Mouse (Mus musculus) WW6 (cell line): ENCODE data around the gene Gtf2h1.
"Not testable (repeated sequence)": the region's sequence is repeated elsewhere in the genome, so short reads cannot be mapped to it uniquely, and the experiment has no call there.

Source experiments
- DNase-seq: peaks from one replicate; pipeline ENCODE4 v3.0.0-alpha.2; 2013; ENCODE audit warnings: low read depth, low spot score

Gene Gtf2h1

GRCm38 (mm10) chr7:46830799-46831590 is 35.1 kb downstream of the Gtf2h1 start:
- DNase-seq: no peak

- no peak for DNase-seq
Measured at GRCm38 (mm10) chr7:46831693-46832092, 35.8 kb downstream of the Gtf2h1 start.

- not testable (repeated sequence) for DNase-seq
Measured at GRCm38 (mm10) chr7:46832112-46832810, 36.4 kb downstream of the Gtf2h1 start.

- DNase-seq: no peak
Measured at GRCm38 (mm10) chr7:46833266-46833665, 37.4 kb downstream of the Gtf2h1 start.

- DNase-seq: no peak
Measured at GRCm38 (mm10) chr7:46833670-46834255, 37.9 kb downstream of the Gtf2h1 start.

GRCm38 (mm10) chr7:46834994-46835610 is 39.2 kb downstream of the Gtf2h1 start:
- no peak for DNase-seq

GRCm38 (mm10) chr7:46836357-46836756 is 40.5 kb downstream of the Gtf2h1 start:
- no peak for DNase-seq

GRCm38 (mm10) chr7:46837073-46837472 is 41.2 kb downstream of the Gtf2h1 start:
- no peak for DNase-seq

- no peak for DNase-seq
Measured at GRCm38 (mm10) chr7:46838104-46838671, 42.3 kb downstream of the Gtf2h1 start.

GRCm38 (mm10) chr7:46838891-46839302 is 43.0 kb downstream of the Gtf2h1 start:
- no peak for DNase-seq

- DNase-seq: no peak
Measured at GRCm38 (mm10) chr7:46839446-46839845, 43.5 kb downstream of the Gtf2h1 start.

GRCm38 (mm10) chr7:46839861-46840260 is 44.0 kb downstream of the Gtf2h1 start:
- no peak for DNase-seq

- DNase-seq: no peak
Measured at GRCm38 (mm10) chr7:46840326-46840725, 44.4 kb downstream of the Gtf2h1 start.

GRCm38 (mm10) chr7:46840787-46841525 is 45.1 kb downstream of the Gtf2h1 start, which contains the start of gene Ldha:
Gene Ldha (plus strand): TSS chr7:46841475.
- DNase-seq: no peak

GRCm38 (mm10) chr7:46842278-46842677 is 46.4 kb downstream of the Gtf2h1 start:
- DNase-seq: no peak

- no peak for DNase-seq
Measured at GRCm38 (mm10) chr7:46843576-46843975, 47.7 kb downstream of the Gtf2h1 start.

GRCm38 (mm10) chr7:46845211-46845977 is 49.5 kb downstream of the Gtf2h1 start:
- DNase-seq: peak; percentile 71

- no peak for DNase-seq
Measured at GRCm38 (mm10) chr7:46845978-46846485, 50.1 kb downstream of the Gtf2h1 start.

GRCm38 (mm10) chr7:46846486-46847244 is 50.8 kb downstream of the Gtf2h1 start:
- peak; percentile 61 for DNase-seq
